Mouse (Mus musculus): ENCODE data around the gene Dock2.

Gene Dock2

GRCm38 (mm10) chr11:34421061-34421460 is 362.6 kb downstream of the Dock2 start:
- no peak for DNase-seq (ENCODE audit: low spot score)

DNA sequence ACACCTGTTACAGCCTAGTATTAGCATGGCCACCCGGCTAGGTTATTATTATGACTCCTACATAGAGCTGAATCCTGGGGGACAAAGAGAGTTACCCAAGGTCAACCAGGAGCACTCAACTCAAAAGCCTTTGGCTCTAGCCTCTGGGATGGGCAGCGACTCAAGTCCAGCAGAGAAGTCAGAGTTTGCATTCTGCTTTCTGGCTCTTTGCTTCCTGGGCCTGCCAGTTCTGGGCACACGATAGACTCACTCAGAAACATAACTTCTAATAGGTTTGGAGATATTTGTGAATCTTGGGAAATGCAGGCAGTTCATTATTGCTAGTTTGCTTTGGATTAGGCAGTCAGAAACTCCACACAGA is 367.1 kb downstream of the Dock2 start:
- DNase-seq (ENCODE audit: low spot score) = no peak

DNA sequence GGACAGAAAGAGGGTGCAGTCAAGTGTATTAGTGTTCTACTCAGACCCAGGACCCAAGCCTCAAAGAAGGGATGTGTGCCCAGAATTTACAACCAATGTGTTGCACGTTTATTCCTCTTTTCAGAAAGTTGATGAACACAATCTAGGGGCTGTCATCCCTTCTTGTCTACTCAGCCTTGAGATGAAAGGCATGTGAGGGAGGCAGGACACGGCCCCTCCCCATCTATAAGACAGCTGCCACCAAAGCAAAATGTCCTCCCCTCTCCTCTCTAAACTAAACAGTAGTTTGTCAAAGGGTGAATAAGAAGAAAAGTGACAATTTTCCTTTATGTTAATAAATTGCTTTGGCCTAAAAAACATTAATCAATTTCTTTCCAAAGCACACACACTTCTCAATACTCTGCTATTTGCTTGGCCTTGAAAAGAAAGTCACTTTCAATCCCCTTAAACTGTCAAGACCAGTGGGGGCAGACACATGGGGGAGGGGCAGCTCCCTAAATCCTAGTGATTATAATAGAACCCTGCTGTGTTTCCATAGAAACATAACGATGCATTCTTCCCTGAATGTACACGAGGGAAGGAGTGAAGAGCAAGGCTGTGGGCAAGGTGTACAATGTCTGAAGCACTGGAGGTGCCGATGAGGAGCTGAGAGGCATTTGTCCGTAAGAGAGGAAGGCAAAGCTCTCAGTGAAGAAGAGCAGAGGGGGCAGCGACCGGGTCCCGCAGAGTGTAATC is 367.6 kb downstream of the Dock2 start:
- no peak for DNase-seq (ENCODE audit: low spot score)

- DNase-seq (ENCODE audit: low spot score) = no peak
Measured at GRCm38 (mm10) chr11:34406850-34407249, 376.8 kb downstream of the Dock2 start.

- no peak for DNase-seq (ENCODE audit: low spot score)
Measured at GRCm38 (mm10) chr11:34406309-34406708, 377.4 kb downstream of the Dock2 start.

GRCm38 (mm10) chr11:34405311-34405710 is 378.4 kb downstream of the Dock2 start:
- DNase-seq (ENCODE audit: low spot score) = no peak

DNA sequence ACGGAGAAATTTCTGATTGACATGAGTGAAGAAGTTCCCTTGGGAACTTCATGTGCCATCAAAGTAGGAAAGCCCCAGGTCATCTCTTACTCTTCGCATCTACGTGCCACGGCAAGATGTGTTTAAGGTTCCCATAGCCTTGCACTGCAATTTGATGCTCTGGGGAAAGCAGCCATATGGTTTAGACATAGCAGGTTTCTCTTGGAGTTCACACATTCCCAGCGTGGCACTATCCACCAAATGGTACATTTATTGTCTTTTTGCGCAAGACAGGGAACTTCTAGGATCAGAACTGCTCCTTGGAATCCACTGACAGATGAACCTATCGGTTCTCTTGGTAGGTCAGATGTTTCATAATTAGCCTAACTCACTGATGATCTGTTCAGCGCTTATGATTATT is 382.3 kb downstream of the Dock2 start:
- DNase-seq (ENCODE audit: low spot score) = no peak

DNA sequence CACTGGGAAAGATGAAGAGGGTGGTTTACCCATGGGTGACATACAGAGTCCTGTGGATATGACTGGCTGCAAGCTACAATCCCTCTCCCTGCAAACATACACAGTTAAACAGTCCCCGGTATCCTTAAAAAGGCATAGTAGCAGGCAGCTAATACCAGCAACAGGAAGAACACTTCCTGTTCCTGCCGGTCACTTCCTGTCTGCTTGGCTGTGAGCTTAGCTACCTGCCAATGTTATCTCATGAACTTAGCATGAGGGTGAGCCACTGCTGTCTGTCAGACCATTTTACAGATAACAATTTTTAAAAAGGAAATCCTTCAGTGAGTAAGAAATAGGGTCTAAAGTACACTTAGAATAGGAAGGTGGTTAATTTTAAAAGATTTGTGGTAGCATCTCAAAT is 385.1 kb downstream of the Dock2 start:
- DNase-seq (ENCODE audit: low spot score) = no peak

GRCm38 (mm10) chr11:34397661-34398060 is 386.0 kb downstream of the Dock2 start:
- no peak for DNase-seq (ENCODE audit: low spot score)

DNA sequence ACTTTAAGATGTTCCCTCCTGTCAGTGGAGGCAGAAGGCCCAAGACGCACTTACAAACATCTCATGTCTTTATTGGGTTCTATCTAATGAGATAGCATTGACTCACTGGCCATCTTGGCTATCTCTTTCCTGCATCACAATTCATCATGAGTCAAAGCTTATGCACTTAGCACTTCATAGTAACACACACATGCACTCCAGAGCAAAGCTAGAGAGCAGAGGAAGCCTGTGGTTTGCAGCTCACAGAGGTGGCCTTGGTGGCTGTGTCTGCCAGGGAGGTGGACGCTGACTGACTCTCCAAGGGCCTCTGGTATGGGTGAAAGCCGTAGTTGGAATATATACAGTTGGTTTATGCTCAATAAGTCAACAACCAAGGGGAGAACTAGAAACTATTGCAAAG is 387.9 kb downstream of the Dock2 start:
- DNase-seq (ENCODE audit: low spot score) = no peak

DNA sequence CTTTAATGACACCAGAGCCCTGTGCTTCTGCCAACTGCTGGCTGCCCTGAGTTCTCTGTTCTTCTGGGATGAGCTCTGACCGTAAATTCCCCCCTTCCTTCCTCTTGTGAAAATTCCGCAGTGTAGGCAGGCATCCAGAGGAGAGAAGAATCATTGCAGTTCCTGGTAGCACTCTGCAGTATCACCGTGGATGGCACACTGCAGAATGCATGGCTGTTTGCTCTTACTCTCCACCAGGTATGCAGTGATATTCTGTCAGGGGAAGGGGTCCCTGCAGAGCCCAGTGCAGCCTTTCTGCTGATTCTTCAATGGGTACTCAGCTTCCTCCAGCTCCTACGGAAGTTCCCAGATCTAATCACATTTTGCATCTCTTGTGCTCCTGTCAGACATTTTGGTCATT is 391.6 kb downstream of the Dock2 start:
- DNase-seq (ENCODE audit: low spot score) = no peak

DNA sequence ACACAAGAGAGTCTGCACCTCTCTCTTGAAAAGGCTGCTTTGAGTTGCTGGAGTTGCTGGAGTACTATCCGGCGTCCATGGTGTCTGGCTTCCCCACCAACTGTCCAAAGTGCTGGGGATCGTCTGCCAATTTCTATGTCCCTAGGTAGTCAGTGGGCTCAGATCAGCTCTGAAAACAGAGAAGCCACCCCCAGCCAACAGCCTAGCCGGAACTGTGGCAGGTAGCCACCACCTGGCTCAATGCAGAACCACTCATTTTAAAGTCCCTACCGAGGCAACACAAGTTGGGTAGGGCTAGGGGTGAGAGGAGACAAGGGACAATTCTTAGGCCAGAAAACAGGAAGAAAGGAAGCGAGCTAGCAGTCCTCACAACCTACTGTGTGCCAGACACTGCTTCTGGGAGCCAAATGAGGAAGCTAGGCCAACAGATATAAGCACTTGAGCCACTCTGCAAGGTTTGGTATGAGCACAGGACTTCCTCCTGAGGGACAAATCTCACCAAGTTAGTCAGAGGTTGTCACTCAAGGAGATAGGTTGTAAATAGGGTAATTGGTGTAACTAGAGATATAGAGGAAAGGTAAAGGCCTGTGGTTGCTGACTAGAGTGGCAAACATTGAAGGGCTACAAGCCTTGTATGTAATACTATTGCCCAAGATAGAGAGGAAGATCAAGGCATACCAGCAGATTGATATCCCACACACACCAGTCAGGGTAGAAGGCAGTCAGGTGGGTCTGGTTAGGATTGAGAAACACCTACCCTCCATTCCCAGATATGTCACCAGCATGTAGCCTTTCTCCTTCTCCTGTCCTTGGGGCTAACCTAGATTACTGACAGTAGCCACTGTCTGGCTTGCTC is 394.2 kb downstream of the Dock2 start:
- no peak for DNase-seq (ENCODE audit: low spot score)

DNA sequence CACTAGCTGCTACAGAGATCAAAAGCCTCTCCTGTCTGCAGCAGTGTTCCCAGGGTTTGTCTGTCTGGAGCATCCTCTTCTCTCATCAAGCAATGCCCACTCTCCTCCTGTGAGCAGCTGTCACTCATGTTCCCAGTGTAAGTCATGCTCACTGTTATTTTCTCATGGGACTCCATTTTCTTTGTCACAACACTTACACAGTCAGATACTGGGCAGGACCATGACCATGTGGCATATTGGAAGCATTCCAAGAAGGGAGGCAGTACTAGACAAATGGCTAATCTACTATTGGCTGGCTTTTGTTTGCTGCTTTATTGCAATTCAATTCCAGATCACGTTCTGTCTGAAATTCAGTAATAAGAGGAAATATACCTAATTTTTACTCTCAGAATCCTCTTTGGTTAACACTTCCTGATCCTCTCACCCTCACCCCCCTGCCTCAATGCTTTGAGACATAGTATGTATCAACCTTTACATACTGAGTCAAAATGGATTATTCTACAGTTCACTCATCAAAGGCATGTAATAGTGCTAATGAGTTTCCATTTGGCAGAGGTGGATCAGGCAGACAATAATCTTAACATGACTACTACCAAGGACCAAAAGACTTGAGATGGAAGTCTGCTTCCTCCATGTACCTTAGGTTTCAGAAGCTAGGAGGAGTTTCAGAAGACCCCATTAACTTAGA is 398.5 kb downstream of the Dock2 start:
- DNase-seq (ENCODE audit: low spot score) = no peak

DNA sequence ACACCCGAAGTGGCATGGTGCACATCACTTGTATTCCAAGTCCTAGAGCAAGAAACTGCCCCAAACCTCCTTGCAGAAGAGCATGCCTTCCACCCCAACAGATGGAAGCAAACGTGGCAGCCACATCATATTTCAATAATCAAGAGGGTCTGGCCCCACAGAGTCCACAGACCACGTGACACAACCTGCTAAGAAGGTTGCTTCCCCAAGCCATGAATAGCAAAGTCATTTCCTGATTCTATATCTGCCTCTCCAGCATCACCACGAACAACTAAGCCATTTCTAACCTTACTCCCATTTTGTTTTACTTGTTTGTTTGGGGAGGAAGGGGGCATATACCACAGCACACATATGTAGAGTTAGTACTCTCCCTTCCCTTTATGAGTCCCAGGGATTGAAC is 399.5 kb downstream of the Dock2 start:
- DNase-seq (ENCODE audit: low spot score) = no peak

- DNase-seq (ENCODE audit: low spot score) = no peak
Measured at GRCm38 (mm10) chr11:34383501-34383900, 400.2 kb downstream of the Dock2 start.

GRCm38 (mm10) chr11:34377649-34378048 is 406.0 kb downstream of the Dock2 start:
- no peak for DNase-seq (ENCODE audit: low spot score)

DNA sequence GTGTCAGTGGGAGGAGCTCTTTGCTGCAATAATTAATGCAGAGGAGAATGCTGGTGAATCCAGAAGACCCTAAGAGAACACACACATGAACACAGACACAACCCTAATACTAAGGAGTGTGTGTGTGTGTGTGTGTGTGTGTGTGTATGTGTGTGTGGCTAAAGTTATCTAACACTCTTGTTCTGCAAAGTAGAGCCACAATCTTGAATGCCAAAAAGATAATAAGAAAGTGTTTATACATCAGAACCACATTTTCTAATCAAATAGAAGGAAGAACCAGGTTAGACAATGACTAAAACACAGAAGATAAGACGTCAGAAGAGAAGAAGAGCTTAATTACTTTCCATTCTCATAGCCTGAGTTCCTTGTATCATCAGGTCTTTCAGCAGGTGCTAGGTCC is 408.1 kb downstream of the Dock2 start:
- no peak for DNase-seq (ENCODE audit: low spot score)

GRCm38 (mm10) chr11:34372224-34372623 is 411.5 kb downstream of the Dock2 start:
- DNase-seq (ENCODE audit: low spot score) = no peak

- no peak for DNase-seq (ENCODE audit: low spot score)
Measured at GRCm38 (mm10) chr11:34356109-34356508, 427.6 kb downstream of the Dock2 start.

DNA sequence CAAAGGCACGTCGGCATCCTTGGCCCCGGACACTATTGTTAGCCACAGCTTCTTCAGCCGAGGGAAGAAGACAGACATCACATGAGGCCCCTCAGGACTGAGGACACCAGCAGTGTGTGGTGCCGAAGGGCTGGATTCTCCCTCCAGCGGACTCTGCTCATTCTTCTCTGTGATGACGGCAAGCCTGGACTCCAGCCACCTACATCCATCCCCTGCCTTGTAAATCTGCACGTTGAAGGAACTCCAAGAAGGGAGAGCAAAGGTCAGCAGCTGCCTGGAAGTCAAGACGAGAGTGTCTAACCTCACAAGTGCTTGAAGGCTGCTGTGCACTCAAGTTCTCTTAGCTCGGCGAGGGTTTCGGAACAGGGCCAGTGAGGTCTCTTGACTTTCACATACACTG is 428.3 kb downstream of the Dock2 start:
- no peak for DNase-seq (ENCODE audit: low spot score)

DNA sequence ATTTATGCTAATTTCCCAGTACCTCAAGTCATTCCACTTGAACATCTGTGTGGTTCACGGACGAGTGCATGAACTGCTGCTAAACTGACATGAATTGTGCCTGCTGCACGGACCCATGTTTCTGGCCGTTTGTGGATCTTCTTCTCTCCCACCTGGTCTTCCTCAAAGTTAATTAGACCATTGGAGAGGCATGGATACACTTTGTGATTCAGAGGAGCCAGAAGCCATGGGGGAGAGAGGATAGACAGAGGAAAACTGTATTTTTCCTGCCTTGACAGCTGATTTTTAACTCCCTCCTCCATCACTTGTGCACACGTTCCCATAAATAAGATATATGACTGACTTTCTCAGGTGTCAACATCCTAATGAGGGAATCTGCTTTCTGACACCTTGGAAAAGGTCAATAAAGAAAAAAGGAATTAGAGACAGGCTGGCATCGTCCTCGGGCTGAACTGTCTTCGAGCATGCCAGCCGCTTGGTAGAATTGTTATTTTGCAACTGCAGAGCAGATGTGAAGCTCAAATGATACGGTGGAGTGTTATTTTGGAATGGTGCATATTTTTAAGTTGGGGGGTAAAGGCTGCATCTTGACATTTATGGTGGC is 434.1 kb downstream of the Dock2 start:
- no peak for DNase-seq (ENCODE audit: low spot score)

DNA sequence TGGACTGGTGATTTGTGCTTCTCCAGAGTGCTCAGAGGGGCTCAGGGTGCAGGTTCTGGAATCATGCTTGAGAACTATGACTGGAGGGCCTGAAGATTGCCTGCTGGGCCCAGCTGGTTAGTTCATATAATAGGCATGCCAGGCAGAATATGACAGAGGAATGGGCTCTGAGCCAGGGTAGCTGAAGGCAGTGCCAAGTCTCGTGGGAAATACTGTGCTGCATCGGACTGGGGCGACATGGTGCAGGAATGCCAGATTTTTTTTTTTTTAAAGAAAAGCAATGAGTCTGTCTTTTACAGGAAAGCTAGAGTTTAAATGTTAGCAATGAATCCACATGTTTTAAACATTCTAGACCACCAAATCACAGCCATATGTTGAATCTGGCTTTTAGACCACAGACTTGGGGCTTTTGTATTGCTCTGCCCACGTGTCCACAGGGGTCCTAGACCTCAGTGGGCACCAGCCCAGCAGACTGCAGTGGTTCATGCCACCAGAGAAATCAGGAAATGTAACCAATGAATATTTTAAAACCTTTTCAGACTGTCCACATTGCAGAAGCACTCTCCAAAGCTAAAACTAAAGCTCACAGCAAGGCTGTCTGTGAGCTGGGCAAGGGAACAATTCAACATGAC is 435.3 kb downstream of the Dock2 start:
- DNase-seq (ENCODE audit: low spot score) = no peak

Data from layer of hippocampus, adult 9-10 months (tissue).